Comparison of ENCODE assay signal across 10 mouse cellular contexts in genomic region chr3:84580716-84581115, GRCm38 (mm10). TPM values are rescaled to one million over a fixed set of nuclear protein-coding genes. Genes with fewer than 3 reads are reported as not detected.
A peak's percentile ranks its signal among the peaks of the same experiment; 100 is the strongest.
DNase-seq lines count a peak whose midpoint lies in the region; ATAC-seq and TF ChIP-seq lines count a peak whose summit lies in the region.
"Had no signal": no experiment of that assay in that cellular context is flagged by ENCODE, and none has a peak within 500 bp of the region (broad histone marks: within the 10 kb centered on the region; RNA-seq: fewer than 3 reads in every experiment).

No protein-coding gene starts in this region.

- no peak for DNase-seq in layer of hippocampus, adult 2 months (ENCODE audit: low spot score in 2 of 2)
- no peak for DNase-seq in layer of hippocampus, adult 18-20 months (ENCODE audit: low spot score in 2 of 2)
- no peak for DNase-seq in hindbrain, embryonic 10.5 days (ENCODE audit: low spot score)
- no peak for DNase-seq in gastrocnemius, postnatal 10 days
- DNase-seq in frontal cortex, postnatal 25 days (ENCODE audit: low spot score in 2 of 2), result no peak
- no peak for DNase-seq in kidney, adult 9 months
- DNase-seq: kidney, adult 8-10 months had no signal

- 74% methylated on average over 4 of the region's 4 CpGs for WGBS in hindbrain, embryonic 10.5 days
- WGBS in limb, embryonic 12.5 days, result 69% methylated on average over 4 of the region's 4 CpGs
- 70% methylated on average over 4 of the region's 4 CpGs for WGBS in neural tube, embryonic 13.5 days

- no peak for ATAC-seq in limb, embryonic 12.5 days (ENCODE audit: insufficient number of reproducible peaks, insufficient read depth, low FRiP score, low TSS enrichment, low read depth)
- ATAC-seq in neural tube, embryonic 13.5 days (ENCODE audit: low read depth), result no peak

- no peaks in the 10 kb centered on the region for H3K9me3 ChIP-seq in hindbrain, embryonic 10.5 days
- no peaks in the 10 kb centered on the region for H3K9me3 ChIP-seq in limb, embryonic 12.5 days
- no peaks in the 10 kb centered on the region for H3K9me3 ChIP-seq in neural tube, embryonic 13.5 days
- H3K9me3 ChIP-seq: megakaryocyte, embryonic 14.5 days had no signal

- H3K27me3 ChIP-seq in hindbrain, embryonic 10.5 days (ENCODE audit: insufficient read depth, poor library complexity, severe bottlenecking), result no peaks in the 10 kb centered on the region
- H3K27me3 ChIP-seq in limb, embryonic 12.5 days, result no peaks in the 10 kb centered on the region
- no peaks in the 10 kb centered on the region for H3K27me3 ChIP-seq in neural tube, embryonic 13.5 days
- H3K27me3 ChIP-seq: megakaryocyte, embryonic 14.5 days had no signal

- no peak overlapping the region for H3K9ac ChIP-seq in limb, embryonic 12.5 days (replicated peaks)
- H3K9ac ChIP-seq in neural tube, embryonic 13.5 days, result 0 out of 2 replicates have a peak overlapping the region, but pooled peaks have one; percentile 88

- no peak for TF ChIP-seq CTCF in layer of hippocampus, adult 2 months (conservative IDR thresholded peaks at IDR 0.05)

- H3K4me3 ChIP-seq in layer of hippocampus, adult 2 months, result peak overlapping the region; percentile 94
- peak overlapping the region; percentile 85; the same call in 1 of the 2 replicates for H3K4me3 ChIP-seq in hindbrain, embryonic 10.5 days
- H3K4me3 ChIP-seq in limb, embryonic 12.5 days (replicated peaks), result peak overlapping the region; percentile 80; the same call in 1 of the 2 replicates
- H3K4me3 ChIP-seq in neural tube, embryonic 13.5 days, result peak overlapping the region; percentile 87

- H3K4me1 ChIP-seq in hindbrain, embryonic 10.5 days (replicated peaks), result peaks cover 29% of the 10 kb centered on the region
- H3K4me1 ChIP-seq in limb, embryonic 12.5 days (replicated peaks), result peaks cover 17% of the 10 kb centered on the region
- H3K4me1 ChIP-seq in neural tube, embryonic 13.5 days (replicated peaks), result peaks cover 43% of the 10 kb centered on the region

- H3K36me3 ChIP-seq in hindbrain, embryonic 10.5 days, result no peaks in the 10 kb centered on the region
- no peaks in the 10 kb centered on the region for H3K36me3 ChIP-seq in limb, embryonic 12.5 days
- no peaks in the 10 kb centered on the region for H3K36me3 ChIP-seq in neural tube, embryonic 13.5 days

- no peak overlapping the region for H3K27ac ChIP-seq in layer of hippocampus, adult 2 months
- H3K27ac ChIP-seq in hindbrain, embryonic 10.5 days, result no peak overlapping the region
- no peak overlapping the region for H3K27ac ChIP-seq in limb, embryonic 12.5 days
- no peak overlapping the region for H3K27ac ChIP-seq in neural tube, embryonic 13.5 days (replicated peaks)

- peak overlapping the region; percentile 85 for H3K4me2 ChIP-seq in limb, embryonic 12.5 days
- peak overlapping the region; percentile 91 for H3K4me2 ChIP-seq in neural tube, embryonic 13.5 days

RNA-seq across cellular contexts. Expression of gene Arfip1, which starts 1.7 kb away (rescaled TPM):
- 10 to 100 TPM; 18.2 to 18.7 TPM for total RNA-seq in layer of hippocampus, adult 2 months (2021)
- 10 to 100 TPM; 21.9 to 22.1 TPM for total RNA-seq in layer of hippocampus, adult 18-20 months (2021)
- 24.5 and 31.5 TPM in 2 replicates for polyA plus RNA-seq in hindbrain, embryonic 10.5 days (2016; fragmentation: Nextera tagmentation; extraction: Ambion mirVana)
- polyA plus RNA-seq in limb, embryonic 12.5 days (2016; fragmentation: Nextera tagmentation; extraction: Ambion mirVana), result 35.5 and 39.4 TPM in 2 replicates
- polyA plus RNA-seq in neural tube, embryonic 13.5 days (2015; fragmentation: Nextera tagmentation; extraction: Ambion mirVana), result 28.9 and 30.7 TPM in 2 replicates
- total RNA-seq in gastrocnemius, postnatal 10 days (2021), result 10 to 100 TPM; 20.6 to 24.4 TPM

RNA-seq across cellular contexts. Expression of gene Tigd4, which starts 12.7 kb away (rescaled TPM):
- under 1 TPM in 1 of 2 experiments, not detected in 1; 0.12 TPM for total RNA-seq in layer of hippocampus, adult 2 months (2021)
- under 1 TPM in 1 of 2 experiments, not detected in 1; 0.10 TPM for total RNA-seq in layer of hippocampus, adult 18-20 months (2021)
- not detected in 2 replicates for polyA plus RNA-seq in hindbrain, embryonic 10.5 days (2016; fragmentation: Nextera tagmentation; extraction: Ambion mirVana)
- 0.09 and 0.12 TPM in 2 replicates for polyA plus RNA-seq in limb, embryonic 12.5 days (2016; fragmentation: Nextera tagmentation; extraction: Ambion mirVana)
- 0.19 TPM in 1 of 2 replicates, not detected in the other for polyA plus RNA-seq in neural tube, embryonic 13.5 days (2015; fragmentation: Nextera tagmentation; extraction: Ambion mirVana)
- total RNA-seq in gastrocnemius, postnatal 10 days (2021), result 10 to 100 TPM; 13.7 to 15.3 TPM

Comparison
In these comparisons a context has a peak if more than half of its experiments do, and no peak if none do; other contexts are left out.
1. RNA of gene Tigd4, which starts 12.7 kb away (total RNA-seq): 13.7 to 15.3 TPM in gastrocnemius, postnatal 10 days; 0.12 TPM in layer of hippocampus, adult 2 months and 0.10 TPM in layer of hippocampus, adult 18-20 months; every median in the first group is over 10 times any median in the second.
2. Peak in every context shown above with its lines, with median percentiles within 50 percentile points of each other: H3K4me3 ChIP-seq.